Mouse (Mus musculus): ENCODE measurements around the gene Vmn1r188. TPM values are rescaled to one million over a fixed set of nuclear protein-coding genes. Genes with fewer than 3 reads are reported as not detected.

The Vmn1r188 gene
- not detected for total RNA-seq (2023)

GRCm38 (mm10) chr13:22084140-22084539 is at the start of gene Vmn1r188:
Gene Vmn1r188, plus strand, starts transcription at chr13:22084440.

GRCm38 (mm10) chr13:22035267-22036148 is 48.7 kb upstream of the Vmn1r188 start, which contains the start of the genes Hist1h2ah and Hist1h2bk:
Gene Hist1h2ah, minus strand, starts transcription at chr13:22035568.
Gene Hist1h2bk, plus strand, starts transcription at chr13:22035870.

GRCm38 (mm10) chr13:22041142-22041536 is 43.1 kb upstream of the Vmn1r188 start, which contains the start of gene Hist1h4i:
Gene Hist1h4i, minus strand, starts transcription at chr13:22041362.

GRCm38 (mm10) chr13:22042568-22043502 is 41.4 kb upstream of the Vmn1r188 start, which contains the start of the genes Hist1h2ag and Hist1h2bj:
Gene Hist1h2ag, minus strand, starts transcription at chr13:22042944.
Gene Hist1h2bj, plus strand, starts transcription at chr13:22043214.

GRCm38 (mm10) chr13:22105724-22106123 is 21.5 kb downstream of the Vmn1r188 start, which contains the start of gene Vmn1r189:
Gene Vmn1r189, minus strand, starts transcription at chr13:22105824.

Other genes starting within 250 kb of the Vmn1r188 start
- gene Zfp184, start 139.3 kb upstream of the Vmn1r188 start, total RNA-seq (2023): 0.67 TPM
- gene Pom121l2, start 103.2 kb upstream of the Vmn1r188 start, total RNA-seq (2023): not detected
- gene Prss16, start 74.7 kb upstream of the Vmn1r188 start, total RNA-seq (2023): 0.28 TPM
- gene Hist1h2ah, start 48.9 kb upstream of the Vmn1r188 start, total RNA-seq (2023): 27.1 TPM
- gene Hist1h2bk, start 48.6 kb upstream of the Vmn1r188 start, total RNA-seq (2023): 16.4 TPM
- gene Hist1h4i, start 43.1 kb upstream of the Vmn1r188 start, total RNA-seq (2023): 83.9 TPM
- 11.8 TPM for gene Hist1h2ag, start 41.5 kb upstream of the Vmn1r188 start, total RNA-seq (2023)
- gene Hist1h2bj, start 41.2 kb upstream of the Vmn1r188 start, total RNA-seq (2023): 14.2 TPM
- not detected for gene Vmn1r189, start 21.4 kb downstream of the Vmn1r188 start, total RNA-seq (2023)
- not detected for gene Vmn1r191, start 99.5 kb downstream of the Vmn1r188 start, total RNA-seq (2023)
- not detected for gene Vmn1r192, start 106.7 kb downstream of the Vmn1r188 start, total RNA-seq (2023)
- gene Vmn1r193, start 138.7 kb downstream of the Vmn1r188 start, total RNA-seq (2023): not detected
- gene Vmn1r194, start 159.8 kb downstream of the Vmn1r188 start, total RNA-seq (2023): not detected
- not detected for gene Vmn1r195, start 186.1 kb downstream of the Vmn1r188 start, total RNA-seq (2023)
- not detected for gene Vmn1r196, start 205.5 kb downstream of the Vmn1r188 start, total RNA-seq (2023)
- gene Vmn1r197, start 240.1 kb downstream of the Vmn1r188 start, total RNA-seq (2023): not detected